Mouse (Mus musculus) cerebral cortex, adult 2 months (tissue): ENCODE data around the gene Gpr171.

Experiments
- WGBS: fragments of 180-500 bp; shearing (Covaris S2); methylation state at CpG from one replicate; pipeline ENCODE4 v1.1.7; 2018; 5-methylcytosine and 5-hydroxymethylcytosine counted together

Gene Gpr171

DNA sequence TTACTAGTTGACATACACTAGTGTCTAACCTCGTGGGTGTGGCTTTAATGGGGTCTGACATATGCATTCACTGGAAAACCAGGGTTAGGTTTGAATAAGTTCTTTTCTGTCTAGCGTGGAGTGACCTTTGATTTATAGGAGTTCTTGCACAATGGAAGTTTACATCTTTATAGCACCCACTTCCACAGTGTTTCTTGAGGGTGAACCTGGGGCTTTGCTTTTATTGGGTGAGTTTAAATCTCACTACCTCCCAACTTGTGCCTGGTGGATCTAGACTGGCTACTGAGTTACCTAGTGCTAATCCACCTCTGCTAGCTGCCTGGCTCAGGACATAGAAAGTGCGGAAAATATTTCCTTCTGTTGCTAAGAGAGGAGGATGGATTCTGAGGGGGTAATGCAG, 10.3 kb upstream of the Gpr171 start:
- 85% methylated on average over 3 of the region's 3 CpGs for WGBS

DNA sequence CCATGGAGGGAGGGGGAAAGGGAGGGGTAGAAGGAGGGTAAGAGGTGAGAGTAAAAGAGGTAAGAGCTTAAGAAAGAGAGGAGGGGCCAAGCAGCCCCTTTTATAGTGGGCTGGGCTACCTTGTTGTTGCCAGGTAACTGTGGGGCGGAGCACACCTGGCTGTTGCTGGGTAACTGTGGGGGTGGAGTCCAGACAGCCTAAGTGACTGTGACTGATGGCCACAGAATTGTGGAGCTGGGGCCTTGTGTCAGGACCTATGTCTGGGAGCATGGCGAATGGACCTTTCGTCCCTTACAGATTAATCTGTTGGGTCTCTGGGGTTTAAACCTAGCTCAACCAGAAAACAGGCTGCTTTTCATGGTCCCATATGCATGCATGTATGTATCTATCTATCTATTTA, 8.2 kb upstream of the Gpr171 start:
- 94% methylated on average over 3 of the region's 3 CpGs for whole genome bisulfite sequencing

DNA sequence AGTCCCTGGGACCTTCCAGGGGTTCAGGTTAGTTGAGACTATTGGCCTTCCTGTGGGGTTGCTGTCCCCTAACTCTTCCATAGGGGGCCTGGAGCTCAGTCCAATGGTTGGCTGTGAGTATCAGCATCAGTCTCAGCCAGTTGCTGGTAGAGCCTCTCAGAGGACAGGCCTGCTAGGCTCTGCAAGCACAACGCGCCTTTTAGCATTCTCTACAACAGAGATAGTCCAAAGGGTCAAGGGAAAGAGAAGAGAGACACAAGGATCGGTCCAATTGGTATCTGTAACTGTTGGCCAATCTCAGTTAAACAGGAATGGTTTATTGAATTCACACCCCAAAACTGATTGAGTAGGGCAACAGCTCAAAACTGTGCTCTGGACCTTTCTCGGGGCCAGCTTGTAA, 5.8 kb upstream of the Gpr171 start:
- over 99% methylated on average over 4 of the region's 4 CpGs for WGBS

GRCm38 (mm10) chr3:59104462-59104861, 2.8 kb upstream of the Gpr171 start:
- 83% methylated on average over 4 of the region's 4 CpGs for WGBS

DNA sequence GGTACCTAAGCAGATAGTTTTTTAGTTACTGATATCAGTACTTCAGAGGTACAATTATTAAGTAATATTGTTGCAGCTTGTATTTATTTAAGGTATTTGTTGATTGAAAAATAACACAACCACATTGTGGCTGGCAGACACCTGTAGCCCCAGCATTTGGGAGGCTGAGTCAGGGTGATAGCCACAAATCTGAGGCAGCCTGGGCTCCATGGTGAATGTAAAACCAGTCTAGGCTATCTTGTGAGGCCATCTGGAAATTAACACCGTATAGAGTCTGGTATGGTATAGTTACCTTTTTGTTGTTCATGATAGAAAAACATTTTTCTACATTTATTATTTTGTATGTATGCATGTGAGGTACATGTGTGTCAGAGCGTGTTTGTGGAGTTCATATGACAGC, 525 bp upstream of the Gpr171 start:
- 98% methylated on average over 2 of the region's 2 CpGs for WGBS

GRCm38 (mm10) chr3:59098540-59098939, 3.1 kb downstream of the Gpr171 start:
- 80% methylated on average over 10 of the region's 10 CpGs for WGBS

- 91% methylated on average over 6 of the region's 6 CpGs for WGBS
These were observed 4.2 kb downstream of the Gpr171 start for GRCm38 (mm10) chr3:59097421-59097820.

- 84% methylated on average over 11 of the region's 11 CpGs for WGBS
These were observed 8.9 kb downstream of the Gpr171 start for GRCm38 (mm10) chr3:59092702-59093101.

DNA sequence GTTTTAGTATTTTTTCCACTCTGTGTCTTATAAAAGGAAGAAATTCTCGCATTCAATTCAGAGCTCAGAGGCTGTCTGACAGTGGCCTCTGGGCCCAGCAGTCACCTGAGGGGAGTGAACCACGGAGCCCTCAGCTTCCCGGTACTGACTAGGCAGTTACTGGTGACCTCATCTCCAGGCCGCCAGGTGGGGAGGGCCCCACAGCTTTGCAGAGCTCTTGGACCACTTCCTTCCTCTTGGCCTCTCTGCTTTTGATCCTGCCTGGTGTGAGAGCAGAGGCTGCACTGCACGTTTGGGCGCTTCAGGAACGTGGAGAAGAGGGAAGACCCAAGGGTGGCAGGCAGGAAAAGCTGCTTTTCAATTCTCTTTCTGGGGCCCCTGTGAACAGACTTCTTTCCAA, 20.7 kb downstream of the Gpr171 start:
- WGBS = 60% methylated on average over 7 of the region's 7 CpGs

- WGBS = 68% methylated on average over 6 of the region's 6 CpGs
These were observed 21.2 kb downstream of the Gpr171 start for GRCm38 (mm10) chr3:59080293-59080916.

GRCm38 (mm10) chr3:59079327-59079726, 22.3 kb downstream of the Gpr171 start:
- 55% methylated on average over 4 of the region's 4 CpGs for WGBS

- WGBS = 83% methylated on average over 11 of the region's 11 CpGs
These were observed 23.0 kb downstream of the Gpr171 start for GRCm38 (mm10) chr3:59078585-59078984.

GRCm38 (mm10) chr3:59077278-59077677, 24.3 kb downstream of the Gpr171 start:
- 34% methylated on average over 4 of the region's 4 CpGs for WGBS

DNA sequence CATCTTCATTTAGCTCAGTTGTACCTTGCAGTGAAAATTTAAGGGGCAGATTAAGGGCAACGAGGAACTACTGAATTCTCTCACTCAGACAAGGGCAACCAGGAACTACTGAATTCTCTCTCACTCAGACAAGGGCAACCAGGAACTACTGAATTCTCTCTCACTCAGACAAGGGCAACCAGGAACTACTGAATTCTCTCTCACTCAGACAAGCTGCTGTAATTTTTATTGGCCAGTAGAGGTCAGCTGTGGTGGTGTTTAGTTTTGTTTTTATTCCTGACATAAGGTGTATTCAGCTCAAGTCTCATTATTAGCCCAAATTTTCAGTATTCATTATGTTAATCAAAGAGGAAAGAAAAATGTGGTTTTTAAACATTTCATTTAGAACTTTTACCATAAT, 32.5 kb downstream of the Gpr171 start:
- 69% methylated on average over 1 of the region's 1 CpGs for WGBS

- 28% methylated on average over 8 of the region's 8 CpGs for WGBS
These were observed 34.9 kb downstream of the Gpr171 start for GRCm38 (mm10) chr3:59066558-59067294.

- WGBS = 57% methylated on average over 3 of the region's 3 CpGs
These were observed 35.7 kb downstream of the Gpr171 start for GRCm38 (mm10) chr3:59065937-59066336.

GRCm38 (mm10) chr3:59063431-59063830, 38.2 kb downstream of the Gpr171 start:
- WGBS = 93% methylated on average over 4 of the region's 4 CpGs

GRCm38 (mm10) chr3:59062141-59062540, 39.5 kb downstream of the Gpr171 start:
- 75% methylated on average over 5 of the region's 5 CpGs for WGBS

DNA sequence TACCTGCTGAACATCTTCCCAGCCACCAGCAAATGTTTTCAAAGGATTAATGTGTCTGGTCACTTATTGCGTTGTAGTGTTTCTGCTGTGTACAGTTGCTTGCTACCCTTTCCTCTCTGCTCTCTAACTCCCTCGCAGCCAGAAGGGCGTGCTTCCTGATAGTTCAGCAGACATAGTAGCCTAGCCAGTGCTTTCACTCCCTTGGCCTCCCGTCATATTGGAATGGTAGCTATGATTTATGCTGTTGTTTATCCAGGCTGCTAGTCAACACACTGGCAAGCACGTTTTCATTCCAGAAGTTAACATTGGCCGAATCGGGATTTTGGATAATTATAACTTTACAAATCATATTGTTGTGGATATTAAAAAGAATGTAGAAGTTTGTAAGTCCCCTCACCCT, 41.5 kb downstream of the Gpr171 start:
- WGBS = 85% methylated on average over 7 of the region's 7 CpGs

DNA sequence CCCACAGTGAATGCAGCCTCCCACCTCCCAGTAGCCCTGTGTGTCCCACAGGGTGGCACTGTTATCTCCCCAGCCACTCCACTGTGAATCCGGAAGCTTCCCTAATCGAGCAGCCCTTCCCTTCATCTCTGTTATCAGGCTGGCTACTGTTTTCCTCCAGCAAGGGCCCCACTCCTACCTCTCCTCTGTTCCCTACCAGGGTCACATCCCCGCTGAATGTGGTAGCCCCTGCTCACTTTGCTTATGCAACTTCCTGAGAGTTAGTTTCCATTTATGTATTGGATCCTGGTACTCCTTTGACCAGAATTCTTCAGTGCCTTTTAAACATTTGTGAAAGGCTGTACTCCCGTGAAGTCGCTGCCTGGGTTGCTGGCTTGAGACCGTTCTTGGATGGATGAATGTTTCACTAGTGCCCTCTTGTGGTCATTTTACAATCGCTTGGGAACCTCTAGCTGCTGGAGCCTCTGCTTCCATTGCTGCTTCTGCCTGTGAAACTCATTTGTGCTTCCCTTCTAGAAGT, 42.5 kb downstream of the Gpr171 start:
- 3% methylated on average over 7 of the region's 7 CpGs for WGBS

DNA sequence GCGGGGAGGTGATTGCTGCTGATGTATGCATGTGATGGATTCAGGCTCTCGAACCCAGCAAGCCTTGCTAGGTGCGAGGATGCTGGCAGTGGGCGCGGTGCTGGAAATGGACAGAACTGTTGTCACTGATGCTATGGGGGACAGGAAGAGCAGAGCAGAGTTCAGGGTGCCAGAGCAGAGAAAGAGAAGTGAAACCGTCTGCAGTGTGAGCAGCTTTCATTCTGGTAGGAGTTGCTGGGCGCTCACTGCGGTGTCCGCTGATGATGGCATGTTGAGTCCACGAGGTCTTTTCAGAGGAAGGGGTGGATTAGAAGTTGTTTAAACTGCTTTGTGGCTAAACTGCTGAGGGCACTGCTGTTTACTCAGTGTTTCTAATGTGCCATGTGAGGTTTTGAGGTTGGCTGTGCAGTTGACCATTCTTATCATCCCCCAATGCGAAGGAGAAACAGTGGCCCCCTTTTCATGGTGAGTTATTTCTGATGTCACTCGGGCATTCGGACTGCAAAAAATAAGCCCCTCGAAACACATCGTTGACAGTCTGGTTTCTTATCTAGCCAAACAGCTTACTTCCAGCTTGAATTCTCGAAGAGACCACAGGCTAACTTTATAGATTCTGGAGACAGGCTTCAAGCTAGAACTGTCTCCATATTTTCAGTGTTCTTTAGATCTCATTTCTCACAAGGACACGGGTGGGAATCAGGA, 46.6 kb downstream of the Gpr171 start:
- WGBS = 85% methylated on average over 17 of the region's 17 CpGs
